Comparison of ENCODE assay signal across 14 mouse cellular contexts in genomic region chr3:138851876-138852275, GRCm38 (mm10).
DNase-seq lines count a peak whose midpoint lies in the region; ATAC-seq and TF ChIP-seq lines count a peak whose summit lies in the region.
"Had no signal": no experiment of that assay in that cellular context is flagged by ENCODE, and none has a peak within 500 bp of the region (broad histone marks: within the 10 kb centered on the region; RNA-seq: fewer than 3 reads in every experiment).

No protein-coding gene starts in this region.

- H3K9ac ChIP-seq in forebrain, embryonic 12.5 days = no peak overlapping the region
- no peak overlapping the region for H3K9ac ChIP-seq in hindbrain, embryonic 14.5 days
- no peak overlapping the region for H3K9ac ChIP-seq in midbrain, embryonic 15.5 days
- no peak overlapping the region for H3K9ac ChIP-seq in stomach, postnatal 0 days (ENCODE audit: low read length)
- H3K9ac ChIP-seq: heart, embryonic 12.5 days; liver, embryonic 13.5 days had no signal

- no peaks in the 10 kb centered on the region for H3K9me3 ChIP-seq in forebrain, embryonic 12.5 days
- H3K9me3 ChIP-seq in forebrain, embryonic 10.5 days = no peaks in the 10 kb centered on the region
- H3K9me3 ChIP-seq in hindbrain, embryonic 14.5 days (ENCODE audit: control insufficient read depth, low read length) = no peaks in the 10 kb centered on the region
- H3K9me3 ChIP-seq in midbrain, embryonic 15.5 days = no peaks in the 10 kb centered on the region
- H3K9me3 ChIP-seq in stomach, postnatal 0 days (ENCODE audit: control insufficient read depth, low read length) = no peaks in the 10 kb centered on the region
- H3K9me3 ChIP-seq: heart, embryonic 12.5 days; liver, embryonic 13.5 days had no signal

- ATAC-seq in forebrain, embryonic 12.5 days (ENCODE audit: low FRiP score) = peak; percentile 30
- ATAC-seq in hindbrain, embryonic 14.5 days (ENCODE audit: low FRiP score) = peak; percentile 35; the same call in 1 of the 2 replicates
- peak; percentile 8 for ATAC-seq in midbrain, embryonic 15.5 days (replicated peaks)
- no peak for ATAC-seq in stomach, postnatal 0 days (ENCODE audit: low FRiP score, low TSS enrichment)

- peaks cover 73% of the 10 kb centered on the region for H3K4me1 ChIP-seq in forebrain, embryonic 12.5 days
- H3K4me1 ChIP-seq in forebrain, embryonic 10.5 days = peaks cover 78% of the 10 kb centered on the region
- H3K4me1 ChIP-seq in hindbrain, embryonic 14.5 days (replicated peaks; ENCODE audit: control insufficient read depth, insufficient read depth, low read length) = peaks cover 76% of the 10 kb centered on the region
- H3K4me1 ChIP-seq in midbrain, embryonic 15.5 days = peaks cover 73% of the 10 kb centered on the region
- H3K4me1 ChIP-seq in stomach, postnatal 0 days (replicated peaks; ENCODE audit: control insufficient read depth, insufficient read depth) = 0 out of 2 replicates have a peak, but pooled peaks cover 2% of the 10 kb centered on the region
- H3K4me1 ChIP-seq: liver, embryonic 13.5 days had no signal

- 0 out of 2 replicates have a peak overlapping the region, but pooled peaks have one; percentile 10 for H3K4me2 ChIP-seq in forebrain, embryonic 12.5 days
- no peak overlapping the region for H3K4me2 ChIP-seq in hindbrain, embryonic 14.5 days (replicated peaks)
- H3K4me2 ChIP-seq in midbrain, embryonic 15.5 days = no peak overlapping the region
- H3K4me2 ChIP-seq in stomach, postnatal 0 days (replicated peaks; ENCODE audit: low read depth) = no peak overlapping the region
- H3K4me2 ChIP-seq: heart, embryonic 12.5 days; liver, embryonic 13.5 days had no signal

- no peaks in the 10 kb centered on the region for H3K36me3 ChIP-seq in forebrain, embryonic 12.5 days (replicated peaks)
- no peaks in the 10 kb centered on the region for H3K36me3 ChIP-seq in forebrain, embryonic 10.5 days (replicated peaks)
- H3K36me3 ChIP-seq in hindbrain, embryonic 14.5 days (replicated peaks; ENCODE audit: control insufficient read depth, insufficient read depth) = no peaks in the 10 kb centered on the region
- no peaks in the 10 kb centered on the region for H3K36me3 ChIP-seq in midbrain, embryonic 15.5 days (replicated peaks)
- no peaks in the 10 kb centered on the region for H3K36me3 ChIP-seq in stomach, postnatal 0 days (ENCODE audit: control insufficient read depth, insufficient read depth, low read length)
- H3K36me3 ChIP-seq: heart, embryonic 12.5 days; liver, embryonic 13.5 days had no signal

- no peak overlapping the region for H3K4me3 ChIP-seq in forebrain, embryonic 12.5 days (replicated peaks)
- H3K4me3 ChIP-seq in forebrain, embryonic 10.5 days = no peak overlapping the region
- no peak overlapping the region for H3K4me3 ChIP-seq in hindbrain, embryonic 14.5 days (replicated peaks; ENCODE audit: low read length)
- H3K4me3 ChIP-seq in midbrain, embryonic 15.5 days = no peak overlapping the region
- H3K4me3 ChIP-seq in stomach, postnatal 0 days (ENCODE audit: low read depth, low read length) = no peak overlapping the region
- H3K4me3 ChIP-seq: heart, embryonic 12.5 days; liver, embryonic 13.5 days had no signal

- no peak for TF ChIP-seq EP300 in stomach, postnatal 0 days (optimal IDR thresholded peaks at IDR 0.05)

- no peak for TF ChIP-seq CTCF in stomach, postnatal 0 days (IDR thresholded peaks at IDR 0.05; ENCODE audit: low read depth)

- peaks cover 3% of the 10 kb centered on the region; the same call in 1 of the 2 replicates for H3K27me3 ChIP-seq in forebrain, embryonic 12.5 days
- peaks cover 44% of the 10 kb centered on the region; the same call in 1 of the 2 replicates for H3K27me3 ChIP-seq in forebrain, embryonic 10.5 days (ENCODE audit: poor library complexity, severe bottlenecking)
- no peaks in the 10 kb centered on the region for H3K27me3 ChIP-seq in hindbrain, embryonic 14.5 days (ENCODE audit: control insufficient read depth, insufficient read depth, low read length)
- H3K27me3 ChIP-seq in midbrain, embryonic 15.5 days (replicated peaks) = no peaks in the 10 kb centered on the region
- no peaks in the 10 kb centered on the region for H3K27me3 ChIP-seq in stomach, postnatal 0 days (ENCODE audit: control insufficient read depth, insufficient read depth, low read length)
- H3K27me3 ChIP-seq: heart, embryonic 12.5 days; liver, embryonic 13.5 days had no signal

- WGBS in forebrain, embryonic 12.5 days = 49% methylated on average over 8 of the region's 8 CpGs
- WGBS in forebrain, embryonic 10.5 days = 65% methylated on average over 8 of the region's 8 CpGs
- WGBS in hindbrain, embryonic 14.5 days = 36% methylated on average over 8 of the region's 8 CpGs
- 60% methylated on average over 8 of the region's 8 CpGs for WGBS in midbrain, embryonic 15.5 days
- 79% methylated on average over 8 of the region's 8 CpGs for WGBS in stomach, postnatal 0 days

- DNase-seq in forebrain, embryonic 10.5 days (ENCODE audit: extremely low spot score, low spot score) = no peak
- peak; percentile 60 for DNase-seq in embryo, embryonic 10 days (ENCODE audit: low spot score)
- no peak for DNase-seq in hindbrain, embryonic 14.5 days (ENCODE audit: low spot score)
- no peak for DNase-seq in stomach, postnatal 0 days (ENCODE audit: low spot score)
- DNase-seq in thymus, postnatal 36 days = no peak
- no peak for DNase-seq in kidney, postnatal 10 days
- DNase-seq: adrenal gland, postnatal 14 days; gastrocnemius, postnatal 10 days; kidney, postnatal 4 days; liver, embryonic 13.5 days; lung, postnatal 10 days had no signal

- H3K27ac ChIP-seq in forebrain, embryonic 12.5 days = no peak overlapping the region
- H3K27ac ChIP-seq in forebrain, embryonic 10.5 days = no peak overlapping the region
- no peak overlapping the region for H3K27ac ChIP-seq in hindbrain, embryonic 14.5 days
- H3K27ac ChIP-seq in midbrain, embryonic 15.5 days = no peak overlapping the region
- H3K27ac ChIP-seq in stomach, postnatal 0 days (replicated peaks) = no peak overlapping the region
- H3K27ac ChIP-seq: liver, embryonic 13.5 days had no signal
